Mouse (Mus musculus) midbrain, embryonic 15.5 days (tissue): ENCODE results near the gene Fmo1. TPM values are rescaled to one million over a fixed set of nuclear protein-coding genes. Genes with fewer than 3 reads are reported as not detected.

Experiments
- ATAC-seq: fragments of 200-750 bp; cut with Nextera tagmentation; replicated peaks from 2 replicates; pipeline ENCODE4 v1.8.0; 2017; ENCODE audit warnings: moderate TSS enrichment
- H3K27ac ChIP-seq: fragments of 300-500 bp; sonication (generic); 2 replicates; pipeline ENCODE4 v1.5.1; 2015; ENCODE audit warnings: mild to moderate bottlenecking, inconsistent platforms
- H3K27me3 ChIP-seq: fragments of 300-500 bp; sonication (generic); replicated peaks from 2 replicates; pipeline ENCODE4 v1.6.1; 2015; ENCODE audit warnings: inconsistent platforms
- H3K36me3 ChIP-seq: fragments of 300-500 bp; sonication (generic); replicated peaks from 2 replicates; pipeline ENCODE4 v1.6.1; 2015; ENCODE audit warnings: inconsistent platforms
- H3K4me1 ChIP-seq: fragments of 300-500 bp; sonication (generic); 2 replicates; pipeline ENCODE4 v1.6.1; 2015; ENCODE audit warnings: inconsistent platforms
- H3K4me2 ChIP-seq: fragments of 300-500 bp; sonication (generic); 2 replicates; pipeline ENCODE4 v1.6.1; 2015; ENCODE audit warnings: inconsistent platforms, mild to moderate bottlenecking, moderate library complexity
- H3K4me3 ChIP-seq: fragments of 300-500 bp; sonication (generic); 2 replicates; pipeline ENCODE4 v1.5.1; 2015; ENCODE audit warnings: mild to moderate bottlenecking, inconsistent platforms
- H3K9ac ChIP-seq: fragments of 300-500 bp; sonication (generic); 2 replicates; pipeline ENCODE4 v1.6.1; 2015; ENCODE audit warnings: mild to moderate bottlenecking, inconsistent platforms
- H3K9me3 ChIP-seq: fragments of 300-500 bp; sonication (generic); 2 replicates; pipeline ENCODE4 v1.6.1; 2016; ENCODE audit warnings: inconsistent platforms
- WGBS: fragments of 180-500 bp; shearing (Covaris S2); methylation state at CpG from one replicate; pipeline ENCODE4 v1.1.7; 2015; ENCODE audit warnings: mixed read lengths; 5-methylcytosine and 5-hydroxymethylcytosine counted together
- polyA plus RNA-seq: library from polyadenylated mRNA; unstranded; fragments of >200 nt; fragmentation: Nextera tagmentation; extraction: Ambion mirVana; gene quantifications from 2 replicates; pipeline ENCODE4 v1.2.1, GENCODE M21; 2015

The Fmo1 gene
- polyA plus RNA-seq, 1 experiment from 2014 or later, result 23.3 TPM

GRCm38 (mm10) chr1:162879595-162880369, 13.4 kb upstream of the Fmo1 start:
- no peaks in the 10 kb centered on the region for H3K27me3 ChIP-seq
- no peak overlapping the region for H3K4me3 ChIP-seq
- no peak overlapping the region for H3K27ac ChIP-seq
- no peak for ATAC-seq
- WGBS, result 51% methylated on average over 11 of the region's 11 CpGs
- H3K4me2 ChIP-seq, result no peak overlapping the region
- no peaks in the 10 kb centered on the region for H3K9me3 ChIP-seq
- no peaks in the 10 kb centered on the region for H3K36me3 ChIP-seq
- no peaks in the 10 kb centered on the region for H3K4me1 ChIP-seq
- H3K9ac ChIP-seq, result no peak overlapping the region

- Histone ChIP-seq H3K36me3 (no peaks in the 10 kb centered on the region), H3K4me1 (no peaks in the 10 kb centered on the region), H3K9me3 (no peaks in the 10 kb centered on the region), H3K9ac (no peak overlapping the region), H3K4me2 (no peak overlapping the region), H3K27ac (no peak overlapping the region), H3K4me3 (no peak overlapping the region), H3K27me3 (no peaks in the 10 kb centered on the region)
- 88% methylated on average over 3 of the region's 3 CpGs for WGBS
- ATAC-seq, result no peak
These were observed 8.7 kb upstream of the Fmo1 start for GRCm38 (mm10) chr1:162875091-162875490.

GRCm38 (mm10) chr1:162871701-162872311, 5.4 kb upstream of the Fmo1 start:
- H3K9ac ChIP-seq, result no peak overlapping the region
- no peak overlapping the region for H3K4me3 ChIP-seq
- H3K4me2 ChIP-seq, result no peak overlapping the region
- H3K9me3 ChIP-seq, result no peaks in the 10 kb centered on the region; the same call in 1 of the 2 replicates
- H3K36me3 ChIP-seq, result no peaks in the 10 kb centered on the region
- no peak overlapping the region for H3K27ac ChIP-seq
- 58% methylated on average over 9 of the region's 9 CpGs for WGBS
- no peaks in the 10 kb centered on the region for H3K27me3 ChIP-seq
- no peaks in the 10 kb centered on the region for H3K4me1 ChIP-seq
- no peak for ATAC-seq

GRCm38 (mm10) chr1:162870978-162871377, 4.6 kb upstream of the Fmo1 start:
- H3K36me3 ChIP-seq, result no peaks in the 10 kb centered on the region
- H3K27me3 ChIP-seq, result no peaks in the 10 kb centered on the region
- no peak overlapping the region for H3K4me3 ChIP-seq
- ATAC-seq, result no peak
- H3K27ac ChIP-seq, result no peak overlapping the region
- no peak overlapping the region for H3K9ac ChIP-seq
- no peaks in the 10 kb centered on the region; the same call in 1 of the 2 replicates for H3K9me3 ChIP-seq
- no peak overlapping the region for H3K4me2 ChIP-seq
- WGBS, result 85% methylated on average over 7 of the region's 7 CpGs
- H3K4me1 ChIP-seq, result no peaks in the 10 kb centered on the region

- H3K9me3 ChIP-seq, result no peaks in the 10 kb centered on the region; the same call in 1 of the 2 replicates
These were observed 986 bp upstream of the Fmo1 start for GRCm38 (mm10) chr1:162867396-162867795.

GRCm38 (mm10) chr1:162865493-162865830, 948 bp downstream of the Fmo1 start:
- Histone ChIP-seq H3K27ac (no peak overlapping the region), H3K4me2 (no peak overlapping the region), H3K36me3 (no peaks in the 10 kb centered on the region), H3K9ac (no peak overlapping the region), H3K4me1 (no peaks in the 10 kb centered on the region), H3K9me3 (no peaks in the 10 kb centered on the region; the same call in 1 of the 2 replicates), H3K4me3 (no peak overlapping the region), H3K27me3 (no peaks in the 10 kb centered on the region)
- WGBS, result 71% methylated on average over 3 of the region's 3 CpGs
- no peak for ATAC-seq

More at GRCm38 (mm10) chr1:162867396-162867795, 986 bp upstream of the Fmo1 start:
- WGBS, result 80% methylated on average over 4 of the region's 4 CpGs
- H3K36me3 ChIP-seq, result no peaks in the 10 kb centered on the region
- no peak overlapping the region for H3K4me3 ChIP-seq
- H3K27me3 ChIP-seq, result no peaks in the 10 kb centered on the region
- H3K9ac ChIP-seq, result no peak overlapping the region
- no peak for ATAC-seq
- no peak overlapping the region for H3K27ac ChIP-seq
- no peak overlapping the region for H3K4me2 ChIP-seq
- H3K4me1 ChIP-seq, result no peaks in the 10 kb centered on the region

GRCm38 (mm10) chr1:162864816-162865492, 1.5 kb downstream of the Fmo1 start:
- no peaks in the 10 kb centered on the region for H3K36me3 ChIP-seq
- 0 out of 2 replicates have a peak, but pooled peaks cover 2% of the 10 kb centered on the region for H3K4me1 ChIP-seq
- H3K9ac ChIP-seq, result no peak overlapping the region
- no peak overlapping the region for H3K4me2 ChIP-seq
- ATAC-seq, result no peak
- H3K27me3 ChIP-seq, result no peaks in the 10 kb centered on the region
- no peak overlapping the region for H3K4me3 ChIP-seq
- no peak overlapping the region for H3K27ac ChIP-seq
- WGBS, result 83% methylated on average over 8 of the region's 8 CpGs
- H3K9me3 ChIP-seq, result no peaks in the 10 kb centered on the region; the same call in 1 of the 2 replicates

- Histone ChIP-seq H3K4me3 (no peak overlapping the region), H3K9ac (no peak overlapping the region), H3K36me3 (no peaks in the 10 kb centered on the region), H3K9me3 (no peaks in the 10 kb centered on the region; the same call in 1 of the 2 replicates), H3K4me1 (0 out of 2 replicates have a peak, but pooled peaks cover 3% of the 10 kb centered on the region), H3K27ac (no peak overlapping the region), H3K4me2 (no peak overlapping the region), H3K27me3 (no peaks in the 10 kb centered on the region)
- no peak for ATAC-seq
- 93% methylated on average over 5 of the region's 5 CpGs for WGBS
These were observed 2.1 kb downstream of the Fmo1 start for GRCm38 (mm10) chr1:162864279-162864678.

GRCm38 (mm10) chr1:162863579-162863978, 2.8 kb downstream of the Fmo1 start:
- Histone ChIP-seq H3K4me1 (0 out of 2 replicates have a peak, but pooled peaks cover 3% of the 10 kb centered on the region), H3K27ac (no peak overlapping the region), H3K27me3 (no peaks in the 10 kb centered on the region), H3K4me3 (no peak overlapping the region), H3K9ac (no peak overlapping the region), H3K36me3 (no peaks in the 10 kb centered on the region), H3K4me2 (no peak overlapping the region), H3K9me3 (no peaks in the 10 kb centered on the region)
- WGBS, result 89% methylated on average over 3 of the region's 3 CpGs
- no peak for ATAC-seq

GRCm38 (mm10) chr1:162862328-162862727, 4.1 kb downstream of the Fmo1 start:
- Histone ChIP-seq H3K36me3 (no peaks in the 10 kb centered on the region), H3K9ac (no peak overlapping the region), H3K27me3 (no peaks in the 10 kb centered on the region), H3K9me3 (no peaks in the 10 kb centered on the region), H3K27ac (no peak overlapping the region), H3K4me3 (no peak overlapping the region), H3K4me2 (no peak overlapping the region), H3K4me1 (0 out of 2 replicates have a peak, but pooled peaks cover 3% of the 10 kb centered on the region)
- WGBS, result 31% methylated on average over 1 of the region's 1 CpGs
- no peak for ATAC-seq

- Histone ChIP-seq H3K9me3 (no peaks in the 10 kb centered on the region), H3K9ac (no peak overlapping the region), H3K4me2 (no peak overlapping the region), H3K4me1 (0 out of 2 replicates have a peak, but pooled peaks cover 3% of the 10 kb centered on the region), H3K4me3 (no peak overlapping the region), H3K36me3 (no peaks in the 10 kb centered on the region), H3K27me3 (no peaks in the 10 kb centered on the region), H3K27ac (no peak overlapping the region)
- peak; percentile 19; the same call in 1 of the 2 replicates for ATAC-seq
- WGBS, result 77% methylated on average over 9 of the region's 9 CpGs
These were observed 6.3 kb downstream of the Fmo1 start for GRCm38 (mm10) chr1:162859996-162860605.

GRCm38 (mm10) chr1:162859545-162859976, 6.8 kb downstream of the Fmo1 start:
- no peak overlapping the region for H3K9ac ChIP-seq
- peak; percentile 59 for ATAC-seq
- no peak overlapping the region for H3K4me3 ChIP-seq
- H3K36me3 ChIP-seq, result no peaks in the 10 kb centered on the region
- no peaks in the 10 kb centered on the region for H3K27me3 ChIP-seq
- 29% methylated on average over 10 of the region's 10 CpGs for WGBS
- 0 out of 2 replicates have a peak, but pooled peaks cover 3% of the 10 kb centered on the region for H3K4me1 ChIP-seq
- H3K4me2 ChIP-seq, result no peak overlapping the region
- peak overlapping the region; percentile 31; the same call in 1 of the 2 replicates for H3K27ac ChIP-seq
- no peaks in the 10 kb centered on the region for H3K9me3 ChIP-seq
